Mouse (Mus musculus): ENCODE data around the gene Cacybp. TPM values are rescaled to one million over a fixed set of nuclear protein-coding genes. Genes with fewer than 3 reads are reported as not detected.
A peak's percentile ranks its signal among the peaks of the same experiment; 100 is the strongest.

Cacybp gene
- total and polyA plus RNA-seq, 2 experiments from 2014 or later: 38.2 to 124 TPM

GRCm38 (mm10) chr1:160209844-160210243, 2.8 kb downstream of the Cacybp start:
- no peak overlapping the region for H3K4me2 ChIP-seq (ENCODE audit: low read depth, low read length)
- WGBS: 85% methylated on average over 2 of the region's 2 CpGs
- DNase-seq (ENCODE audit: low spot score) (no peak), ATAC-seq (ENCODE audit: insufficient read depth, low read depth) (no peak)
- TF ChIP-seq CTCF (IDR thresholded peaks at IDR 0.05; ENCODE audit: low read depth) (no peak), EP300 (IDR thresholded peaks at IDR 0.05; ENCODE audit: low read depth) (no peak)
- peaks cover 16% of the 10 kb centered on the region for H3K4me1 ChIP-seq (ENCODE audit: control insufficient read depth, insufficient read depth)
- H3K27me3 ChIP-seq (ENCODE audit: control insufficient read depth, insufficient read depth, low read length): no peaks in the 10 kb centered on the region
- no peaks in the 10 kb centered on the region for H3K9me3 ChIP-seq (replicated peaks; ENCODE audit: control insufficient read depth, low read length)
- no peak overlapping the region for H3K27ac ChIP-seq (ENCODE audit: low read depth)
- H3K9ac ChIP-seq (replicated peaks; ENCODE audit: low read depth, low read length): no peak overlapping the region
- H3K4me3 ChIP-seq (ENCODE audit: low read depth, low read length): no peak overlapping the region
- peaks cover 34% of the 10 kb centered on the region for H3K36me3 ChIP-seq (replicated peaks; ENCODE audit: control insufficient read depth, insufficient read depth, low read length)

GRCm38 (mm10) chr1:160205486-160205885, 7.2 kb downstream of the Cacybp start:
- Histone ChIP-seq H3K36me3 (replicated peaks; ENCODE audit: control insufficient read depth, insufficient read depth, low read length) (peaks cover 67% of the 10 kb centered on the region), H3K4me3 (ENCODE audit: low read depth, low read length) (no peak overlapping the region)
- no peak for ATAC-seq (ENCODE audit: insufficient read depth, low read depth)

GRCm38 (mm10) chr1:160195337-160195663, 17.4 kb downstream of the Cacybp start:
- whole genome bisulfite sequencing: 0% methylated on average over 13 of the region's 13 CpGs
- no peak for DNase-seq (ENCODE audit: low spot score)
- H3K9ac ChIP-seq (replicated peaks; ENCODE audit: low read depth, low read length): peak overlapping the region; percentile 90
- no peaks in the 10 kb centered on the region for H3K27me3 ChIP-seq (ENCODE audit: control insufficient read depth, insufficient read depth, low read length)
- H3K36me3 ChIP-seq (replicated peaks; ENCODE audit: control insufficient read depth, insufficient read depth, low read length): peaks cover 27% of the 10 kb centered on the region
- 0 out of 2 replicates have a peak, but pooled peaks cover 4% of the 10 kb centered on the region for H3K4me1 ChIP-seq (ENCODE audit: control insufficient read depth, insufficient read depth)
- peak overlapping the region; percentile 79 for H3K4me2 ChIP-seq (ENCODE audit: low read depth, low read length)
- peak; percentile 18 for ATAC-seq (ENCODE audit: insufficient read depth, low read depth)
- no peaks in the 10 kb centered on the region for H3K9me3 ChIP-seq (replicated peaks; ENCODE audit: control insufficient read depth, low read length)
- peak overlapping the region; percentile 85 for H3K4me3 ChIP-seq (ENCODE audit: low read depth, low read length)
- H3K27ac ChIP-seq (ENCODE audit: low read depth): peak overlapping the region; percentile 89
- TF ChIP-seq EP300 (IDR thresholded peaks at IDR 0.05; ENCODE audit: low read depth): no peak
- no peak for TF ChIP-seq CTCF (IDR thresholded peaks at IDR 0.05; ENCODE audit: low read depth)

More at GRCm38 (mm10) chr1:160205486-160205885, 7.2 kb downstream of the Cacybp start:
- no peak overlapping the region for H3K27ac ChIP-seq (ENCODE audit: low read depth)
- no peaks in the 10 kb centered on the region for H3K4me1 ChIP-seq (ENCODE audit: control insufficient read depth, insufficient read depth)
- no peaks in the 10 kb centered on the region for H3K9me3 ChIP-seq (replicated peaks; ENCODE audit: control insufficient read depth, low read length)
- no peak overlapping the region for H3K4me2 ChIP-seq (ENCODE audit: low read depth, low read length)
- DNase-seq (ENCODE audit: low spot score): no peak
- TF ChIP-seq EP300 (IDR thresholded peaks at IDR 0.05; ENCODE audit: low read depth) (no peak), CTCF (IDR thresholded peaks at IDR 0.05; ENCODE audit: low read depth) (no peak)
- H3K27me3 ChIP-seq (ENCODE audit: control insufficient read depth, insufficient read depth, low read length): no peaks in the 10 kb centered on the region
- H3K9ac ChIP-seq (replicated peaks; ENCODE audit: low read depth, low read length): no peak overlapping the region

DNA sequence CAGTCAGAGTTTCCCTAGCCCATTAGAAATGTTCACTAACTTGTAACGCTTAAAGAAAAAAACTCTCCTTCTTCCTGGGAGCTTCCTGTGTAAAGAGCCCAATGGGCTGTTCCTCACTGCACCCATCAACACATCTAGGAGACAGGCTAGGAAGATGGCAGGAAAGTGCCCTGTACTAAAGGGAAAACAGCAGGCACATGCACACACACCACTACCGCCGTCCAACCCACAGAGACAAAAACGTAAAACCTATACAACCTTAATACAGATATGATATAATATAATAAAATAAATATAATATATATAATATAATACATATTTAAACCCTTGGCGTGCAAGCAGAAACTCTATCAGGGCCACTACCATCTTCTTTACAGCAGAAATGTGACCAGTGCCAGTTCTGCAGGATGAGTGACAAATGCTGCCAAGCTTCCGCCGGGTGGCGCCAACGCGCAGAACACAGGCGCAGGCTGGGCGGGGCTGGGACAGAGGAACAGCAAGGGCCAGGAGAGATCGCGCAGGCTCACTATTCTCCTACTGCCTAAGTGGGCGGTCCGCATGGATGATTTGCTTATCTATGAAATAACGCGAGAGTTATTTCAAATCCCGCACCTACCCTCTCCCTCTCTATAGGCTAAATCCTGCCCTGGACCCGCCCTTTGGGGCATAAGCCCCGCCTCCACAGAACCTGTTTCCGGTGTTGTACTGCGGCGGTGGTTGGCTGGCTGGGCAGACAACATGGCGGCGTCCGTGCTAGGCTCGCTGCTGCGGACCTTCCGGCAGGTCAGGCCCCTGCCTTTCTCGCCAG, 17.9 kb downstream of the Cacybp start, which contains the start of gene Mrps14:
Gene Mrps14, plus strand, starts transcription at position 687 of the 808 bp plus-strand sequence.
- H3K27ac ChIP-seq (ENCODE audit: low read depth): peak within 1 kb of the TSS; percentile 89
- peaks cover 22% of the 10 kb centered on the region for H3K36me3 ChIP-seq (replicated peaks; ENCODE audit: control insufficient read depth, insufficient read depth, low read length)
- no peaks in the 10 kb centered on the region for H3K9me3 ChIP-seq (replicated peaks; ENCODE audit: control insufficient read depth, low read length)
- peak within 1 kb of the TSS; percentile 85 for H3K4me3 ChIP-seq (ENCODE audit: low read depth, low read length)
- peak within 1 kb of the TSS; percentile 90 for H3K9ac ChIP-seq (replicated peaks; ENCODE audit: low read depth, low read length)
- ATAC-seq (ENCODE audit: insufficient read depth, low read depth) (peak; percentile 99), DNase-seq (ENCODE audit: low spot score) (peak; percentile 100)
- H3K4me1 ChIP-seq (ENCODE audit: control insufficient read depth, insufficient read depth): 0 out of 2 replicates have a peak, but pooled peaks cover 4% of the 10 kb centered on the region
- WGBS: 6% methylated on average over 31 of the region's 31 CpGs
- no peaks in the 10 kb centered on the region for H3K27me3 ChIP-seq (ENCODE audit: control insufficient read depth, insufficient read depth, low read length)
- H3K4me2 ChIP-seq (ENCODE audit: low read depth, low read length): peak within 1 kb of the TSS; percentile 79
- TF ChIP-seq EP300 (IDR thresholded peaks at IDR 0.05; ENCODE audit: low read depth) (no peak), CTCF (IDR thresholded peaks at IDR 0.05; ENCODE audit: low read depth) (peak; percentile 89)

GRCm38 (mm10) chr1:160184506-160184905, 28.2 kb downstream of the Cacybp start:
- H3K4me3 ChIP-seq (ENCODE audit: low read depth, low read length): no peak overlapping the region
- H3K4me2 ChIP-seq (ENCODE audit: low read depth, low read length): no peak overlapping the region
- no peaks in the 10 kb centered on the region for H3K27me3 ChIP-seq (ENCODE audit: control insufficient read depth, insufficient read depth, low read length)
- TF ChIP-seq EP300 (IDR thresholded peaks at IDR 0.05; ENCODE audit: low read depth): no peak
- peak; percentile 81 for TF ChIP-seq CTCF (IDR thresholded peaks at IDR 0.05; ENCODE audit: low read depth)
- no peak for ATAC-seq (ENCODE audit: insufficient read depth, low read depth)
- H3K9me3 ChIP-seq (replicated peaks; ENCODE audit: control insufficient read depth, low read length): no peaks in the 10 kb centered on the region
- DNase-seq (ENCODE audit: low spot score): peak; percentile 46
- 11% methylated on average over 5 of the region's 5 CpGs for WGBS
- H3K36me3 ChIP-seq (replicated peaks; ENCODE audit: control insufficient read depth, insufficient read depth, low read length): no peaks in the 10 kb centered on the region
- H3K4me1 ChIP-seq (ENCODE audit: control insufficient read depth, insufficient read depth): no peaks in the 10 kb centered on the region
- no peak overlapping the region for H3K9ac ChIP-seq (replicated peaks; ENCODE audit: low read depth, low read length)
- no peak overlapping the region for H3K27ac ChIP-seq (ENCODE audit: low read depth)

Data from heart, postnatal 0 days (tissue).